Mouse (Mus musculus) kidney, postnatal 0 days (tissue): ENCODE results near the gene Rab40c. TPM values are rescaled to one million over a fixed set of nuclear protein-coding genes. Genes with fewer than 3 reads are reported as not detected.
"Not testable (repeated sequence)": the region's sequence is repeated elsewhere in the genome, so short reads cannot be mapped to it uniquely, and the experiment has no call there.

Experiments used
- ATAC-seq: fragments of 200-750 bp; cut with Nextera tagmentation; replicated peaks from 2 replicates; pipeline ENCODE4 v1.8.0; 2017; ENCODE audit warnings: low read depth, moderate number of reproducible peaks, moderate TSS enrichment, moderate library complexity; ENCODE audit not compliant: low FRiP score
- DNase-seq: peaks from one replicate; pipeline ENCODE4 v3.0.0-alpha.2; 2016; ENCODE audit warnings: low spot score
- H3K27ac ChIP-seq: fragments of 300-500 bp; sonication (generic); 2 replicates; pipeline ENCODE4 v1.5.1; 2014; ENCODE audit warnings: mild to moderate bottlenecking
- H3K27me3 ChIP-seq: fragments of 300-500 bp; sonication (generic); 2 replicates; pipeline ENCODE4 v1.6.1; 2014; ENCODE audit warnings: low read length, mixed read lengths; ENCODE audit not compliant: insufficient read depth
- H3K36me3 ChIP-seq: fragments of 300-500 bp; sonication (generic); 2 replicates; pipeline ENCODE4 v1.6.1; 2014; ENCODE audit warnings: low read length, mixed read lengths; ENCODE audit not compliant: insufficient read depth
- H3K4me1 ChIP-seq: fragments of 300-500 bp; sonication (generic); replicated peaks from 2 replicates; pipeline ENCODE4 v1.6.1; 2014; ENCODE audit warnings: antibody characterized with exemption, low read length, mixed read lengths; ENCODE audit not compliant: insufficient read depth
- H3K4me2 ChIP-seq: fragments of 300-500 bp; sonication (generic); 2 replicates; pipeline ENCODE4 v1.6.1; 2014; ENCODE audit warnings: mild to moderate bottlenecking, low read length, moderate library complexity, mixed read lengths
- H3K4me3 ChIP-seq: fragments of 300-500 bp; sonication (generic); replicated peaks from 2 replicates; pipeline ENCODE4 v1.5.1; 2014; ENCODE audit warnings: low read depth, low read length
- H3K9ac ChIP-seq: fragments of 300-500 bp; sonication (generic); 2 replicates; pipeline ENCODE4 v1.6.1; 2014; ENCODE audit warnings: low read depth, low read length
- H3K9me3 ChIP-seq: fragments of 300-500 bp; sonication (generic); replicated peaks from 2 replicates; pipeline ENCODE4 v1.6.1; 2016; ENCODE audit warnings: low read length, inconsistent platforms, mixed read lengths
- CTCF ChIP-seq: IDR thresholded peaks from 2 replicates; pipeline ENCODE4 v1.5.1; 2016; ENCODE audit warnings: antibody characterized with exemption, low read depth, mild to moderate bottlenecking, moderate library complexity
- WGBS: fragments of 180-500 bp; shearing (Covaris S2); extraction: QIAGEN DNeasy Blood & Tissue Kit; methylation state at CpG from one replicate; pipeline ENCODE4 v1.1.7; 2014; 5-methylcytosine and 5-hydroxymethylcytosine counted together
- polyA plus RNA-seq: library from polyadenylated mRNA; unstranded; fragments of >200 nt; fragmentation: Nextera tagmentation; extraction: Ambion mirVana; gene quantifications from 2 replicates; pipeline ENCODE4 v1.2.1, GENCODE M21; 2015

The Rab40c gene
- polyA plus RNA-seq, 1 experiment from 2014 or later = 20.4 TPM

DNA sequence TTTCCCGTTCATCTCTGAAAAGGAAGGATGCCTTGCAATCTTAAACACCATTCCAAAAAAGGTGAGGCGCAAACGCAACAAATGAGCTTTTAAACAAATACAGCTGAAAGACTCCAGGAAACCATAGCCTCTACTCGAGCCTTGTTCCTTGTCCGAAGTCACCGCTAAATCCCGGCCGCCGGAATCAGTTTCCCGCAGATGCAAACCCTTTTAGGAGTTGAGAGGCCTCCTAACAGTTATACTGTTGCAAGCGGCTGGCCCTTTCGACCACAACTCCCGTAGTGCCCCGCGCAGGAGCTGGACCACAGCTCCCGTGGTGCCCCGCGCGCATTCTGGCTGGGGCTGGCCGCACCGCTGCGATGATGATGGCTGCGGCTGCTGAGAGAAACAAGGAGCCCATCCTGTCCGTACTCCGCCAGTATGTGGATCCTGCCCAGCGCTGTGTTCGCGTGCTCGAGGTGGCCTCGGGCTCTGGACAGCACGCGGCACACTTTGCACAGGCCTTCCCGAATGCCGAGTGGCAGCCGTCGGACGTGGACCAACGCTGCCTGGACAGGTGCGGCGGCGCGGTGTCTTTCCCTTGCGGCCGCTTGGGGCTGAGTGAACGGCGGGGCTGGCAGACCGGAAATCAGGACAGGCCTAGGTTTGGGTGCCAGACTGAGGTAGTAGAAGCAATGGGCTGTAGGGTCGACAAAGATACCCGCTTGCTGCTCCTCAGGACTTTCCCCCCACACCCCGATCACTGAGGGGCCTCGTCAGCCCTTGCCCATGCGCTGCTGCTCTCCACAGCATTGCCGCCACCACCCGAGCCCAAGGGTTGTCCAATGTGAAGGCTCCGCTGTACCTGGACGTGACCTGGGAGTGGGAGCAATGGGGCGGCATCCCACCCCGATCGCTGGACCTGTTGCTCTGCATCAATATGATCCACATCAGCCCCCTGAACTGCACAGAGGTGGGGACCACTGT is 44.1 kb downstream of the Rab40c start:
- peak; percentile 93 for DNase-seq
- under 1% methylated on average over 59 of the region's 59 CpGs for WGBS
- H3K27me3 ChIP-seq = no peaks in the 10 kb centered on the region
- H3K9me3 ChIP-seq = no peaks in the 10 kb centered on the region
- ATAC-seq = peak; percentile 84
- H3K36me3 ChIP-seq = 0 out of 2 replicates have a peak, but pooled peaks cover 11% of the 10 kb centered on the region
- TF ChIP-seq CTCF = no peak
- peak overlapping the region; percentile 84 for H3K27ac ChIP-seq
- peak overlapping the region; percentile 57 for H3K9ac ChIP-seq
- H3K4me3 ChIP-seq = peak overlapping the region; percentile 54
- peak overlapping the region; percentile 73 for H3K4me2 ChIP-seq
- H3K4me1 ChIP-seq = peaks cover 17% of the 10 kb centered on the region

GRCm38 (mm10) chr17:25874721-25875170 is 44.8 kb downstream of the Rab40c start, which contains the start of gene Mettl26:
TSS of gene Mettl26 (plus strand) at chr17:25875074.
- WGBS = under 1% methylated on average over 25 of the region's 25 CpGs
- TF ChIP-seq CTCF = peak; percentile 18; the same call in 1 of the 2 replicates
- no peaks in the 10 kb centered on the region for H3K9me3 ChIP-seq

DNA sequence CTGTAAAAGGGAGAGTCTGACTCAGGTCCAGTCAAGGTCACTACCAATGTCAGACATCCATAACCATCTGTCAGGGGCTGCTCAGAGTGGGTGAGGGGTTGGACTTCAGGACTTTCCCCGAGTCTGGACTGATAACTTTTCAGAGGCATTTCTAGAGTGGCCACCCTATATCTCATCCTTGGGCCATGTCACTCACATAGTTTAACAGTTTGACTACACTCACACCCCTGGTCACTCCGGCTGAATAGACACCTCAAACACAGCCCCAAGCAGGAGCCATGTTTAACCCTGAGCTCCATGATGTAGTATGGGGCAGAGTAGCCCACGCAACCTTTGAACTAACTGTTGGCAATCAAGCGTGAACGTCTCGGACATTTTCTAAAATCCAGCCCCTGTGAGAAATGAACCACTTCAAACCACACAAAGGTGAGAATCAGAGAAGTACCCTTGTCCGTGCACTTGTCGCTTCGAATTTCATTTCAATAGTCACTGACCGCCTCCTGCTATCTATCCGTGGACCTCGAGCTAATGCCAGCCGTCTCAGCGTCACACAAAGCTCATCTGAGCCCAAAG is 45.3 kb downstream of the Rab40c start:
- DNase-seq (no peak), ATAC-seq (peak; percentile 9; the same call in 1 of the 2 replicates)
- peaks cover 9% of the 10 kb centered on the region for H3K4me1 ChIP-seq
- no peak for TF ChIP-seq CTCF
- peak overlapping the region; percentile 84 for H3K27ac ChIP-seq
- no peaks in the 10 kb centered on the region for H3K27me3 ChIP-seq
- H3K9me3 ChIP-seq = no peaks in the 10 kb centered on the region
- peak overlapping the region; percentile 54 for H3K4me3 ChIP-seq
- WGBS = 7% methylated on average over 14 of the region's 14 CpGs
- peak overlapping the region; percentile 73 for H3K4me2 ChIP-seq
- 0 out of 2 replicates have a peak, but pooled peaks cover 8% of the 10 kb centered on the region for H3K36me3 ChIP-seq
- H3K9ac ChIP-seq = peak overlapping the region; percentile 46; the same call in 1 of the 2 replicates

More at GRCm38 (mm10) chr17:25874721-25875170, 44.8 kb downstream of the Rab40c start, which contains the start of gene Mettl26:
- DNase-seq (peak; percentile 86), ATAC-seq (peak; percentile 40; the same call in 1 of the 2 replicates)
- Histone ChIP-seq H3K36me3 (0 out of 2 replicates have a peak, but pooled peaks cover 11% of the 10 kb centered on the region), H3K4me2 (peak within 1 kb of the TSS; percentile 73), H3K27me3 (no peaks in the 10 kb centered on the region), H3K4me3 (peak within 1 kb of the TSS; percentile 54), H3K4me1 (peaks cover 10% of the 10 kb centered on the region), H3K27ac (peak within 1 kb of the TSS; percentile 84), H3K9ac (peak within 1 kb of the TSS; percentile 57)

DNA sequence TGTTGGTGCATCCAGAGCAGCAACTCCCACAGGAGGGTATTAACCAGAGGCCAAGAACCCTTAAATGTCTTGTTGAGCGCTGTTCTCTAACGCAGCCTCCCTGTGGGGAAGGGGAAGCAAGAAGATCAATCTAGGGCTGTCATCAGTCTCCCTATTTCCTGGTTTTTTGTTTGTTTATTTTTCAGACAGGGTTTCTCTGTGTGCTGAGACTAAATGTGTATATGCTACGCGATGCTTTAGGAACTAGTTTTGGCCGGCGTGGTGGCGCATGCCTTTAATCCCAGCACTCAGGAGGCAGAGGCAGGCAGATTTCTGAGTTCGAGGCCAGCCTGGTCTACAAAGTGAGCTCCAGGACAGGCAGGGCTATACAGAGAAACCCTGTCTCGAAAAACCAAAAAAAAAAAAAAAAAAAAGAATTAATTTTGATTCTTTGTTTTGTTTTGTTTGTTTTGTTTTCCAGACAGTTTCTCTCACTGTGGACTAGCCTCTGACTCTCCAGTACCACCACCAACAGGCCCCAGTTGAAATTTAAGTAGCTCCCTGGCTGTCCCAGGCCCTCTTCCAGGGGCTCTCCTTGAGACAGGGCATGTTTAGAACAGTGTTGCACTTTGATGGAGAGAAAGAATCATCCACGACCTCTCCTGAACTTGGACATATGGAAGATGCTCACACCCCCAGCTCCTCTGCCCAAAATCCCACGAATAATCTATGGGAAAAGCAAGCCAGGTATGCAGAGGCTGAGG is 46.0 kb downstream of the Rab40c start:
- ATAC-seq (no peak), DNase-seq (no peak)
- Histone ChIP-seq H3K4me1 (peaks cover 13% of the 10 kb centered on the region), H3K9me3 (no peaks in the 10 kb centered on the region), H3K4me3 (no peak overlapping the region), H3K36me3 (0 out of 2 replicates have a peak, but pooled peaks cover 4% of the 10 kb centered on the region), H3K4me2 (peak overlapping the region; percentile 73), H3K27me3 (no peaks in the 10 kb centered on the region), H3K9ac (no peak overlapping the region), H3K27ac (peak overlapping the region; percentile 84)
- TF ChIP-seq CTCF = no peak
- WGBS = 74% methylated on average over 11 of the region's 11 CpGs

- DNase-seq (no peak), ATAC-seq (no peak)
- Histone ChIP-seq H3K4me3 (no peak overlapping the region), H3K9me3 (no peaks in the 10 kb centered on the region), H3K27me3 (no peaks in the 10 kb centered on the region), H3K4me1 (peaks cover 17% of the 10 kb centered on the region), H3K4me2 (no peak overlapping the region), H3K9ac (no peak overlapping the region), H3K27ac (peak overlapping the region; percentile 47; the same call in 1 of the 2 replicates), H3K36me3 (no peaks in the 10 kb centered on the region)
- TF ChIP-seq CTCF = no peak
- WGBS = 79% methylated on average over 3 of the region's 3 CpGs
Measured at GRCm38 (mm10) chr17:25872676-25873075, 46.9 kb downstream of the Rab40c start.

- H3K27ac ChIP-seq, H3K36me3 ChIP-seq, H3K4me2 ChIP-seq, H3K27me3 ChIP-seq, DNase-seq, H3K9ac ChIP-seq, H3K9me3 ChIP-seq, H3K4me3 ChIP-seq, ATAC-seq: not testable (repeated sequence)
- H3K4me1 ChIP-seq = peaks cover 20% of the 10 kb centered on the region
Measured at GRCm38 (mm10) chr17:25871566-25871965, 48.0 kb downstream of the Rab40c start.
